Mouse (Mus musculus) ES-Bruce4 (cell line): ENCODE results near the gene Pah. TPM values are rescaled to one million over a fixed set of nuclear protein-coding genes. Genes with fewer than 3 reads are reported as not detected.

ENCODE experiments used
- H3K27ac ChIP-seq: 2 replicates; pipeline ENCODE4 v1.5.1; 2012; ENCODE audit warnings: low read length, inconsistent platforms; ENCODE audit not compliant: insufficient read depth
- H3K27me3 ChIP-seq: 2 replicates; pipeline ENCODE4 v1.6.1; 2012; ENCODE audit warnings: mild to moderate bottlenecking, low read length, inconsistent platforms; ENCODE audit not compliant: control insufficient read depth, poor library complexity, insufficient read depth, severe bottlenecking
- H3K36me3 ChIP-seq: 2 replicates; pipeline ENCODE4 v1.6.1; 2012; ENCODE audit warnings: inconsistent platforms, mild to moderate bottlenecking, low read length, moderate library complexity; ENCODE audit not compliant: control insufficient read depth, poor library complexity, insufficient read depth, severe bottlenecking
- H3K4me1 ChIP-seq: one replicate; pipeline ENCODE4 v1.8.1; 2011; ENCODE audit warnings: low read length; ENCODE audit not compliant: control insufficient read depth, insufficient read depth
- H3K4me3 ChIP-seq: 2 replicates; pipeline ENCODE4 v1.5.1; 2011; ENCODE audit warnings: low read depth, mild to moderate bottlenecking, low read length
- H3K9ac ChIP-seq: 2 replicates; pipeline ENCODE4 v1.6.1; 2012; ENCODE audit warnings: low read depth, mild to moderate bottlenecking, inconsistent platforms; ENCODE audit not compliant: poor library complexity, severe bottlenecking
- H3K9me3 ChIP-seq: replicated peaks from 2 replicates; pipeline ENCODE4 v1.6.1; 2012; ENCODE audit warnings: mild to moderate bottlenecking, low read length, inconsistent platforms; ENCODE audit not compliant: control insufficient read depth, poor library complexity, insufficient read depth, severe bottlenecking
- CTCF ChIP-seq: IDR thresholded peaks from one replicate; pipeline ENCODE4 v1.8.1; 2011; ENCODE audit warnings: low read depth, low read length
- EP300 ChIP-seq: IDR thresholded peaks from 2 replicates; pipeline ENCODE4 v1.6.1; 2011; ENCODE audit warnings: low read depth, low read length; ENCODE audit not compliant: insufficient read depth
- POLR2A ChIP-seq: IDR thresholded peaks from one replicate; pipeline ENCODE4 v1.8.1; 2011; ENCODE audit warnings: low read length; ENCODE audit not compliant: insufficient read depth
- polyA plus RNA-seq: library from polyadenylated mRNA; stranded (reverse); fragments of >200 nt; gene quantifications from 2 replicates; pipeline ENCODE4 v1.2.4, GENCODE M21; 2011; ENCODE audit warnings: low read depth; ENCODE audit not compliant: missing spikeins, insufficient read depth, insufficient read length

The Pah gene
- polyA plus RNA-seq = not detected in 2 replicates

DNA sequence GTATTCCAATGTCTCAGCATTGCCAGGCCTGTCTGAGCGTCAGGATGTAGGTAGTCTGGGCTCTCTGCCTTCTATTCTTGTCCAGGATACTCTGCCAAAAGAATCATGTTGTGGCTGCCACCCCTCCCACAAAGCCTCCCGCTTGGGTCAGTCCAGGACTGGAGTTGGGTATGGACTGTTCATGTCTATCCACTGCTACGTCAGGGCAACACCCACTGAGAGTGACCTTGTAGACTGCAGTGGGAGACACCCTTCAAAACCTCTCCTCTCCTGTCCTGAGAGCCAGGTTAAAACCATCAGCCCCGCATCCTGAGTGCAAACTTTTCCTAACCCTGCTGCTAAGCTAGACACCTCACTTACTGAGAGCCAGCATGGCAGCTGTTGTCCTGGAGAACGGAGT, at the start of gene Pah:
Pah (plus strand) TSS at position 150 of the 400 bp plus-strand sequence.
- TF ChIP-seq EP300 (no peak), CTCF (no peak), POLR2A (no peak)
- no peaks in the 10 kb centered on the region for H3K9me3 ChIP-seq
- no peaks in the 10 kb centered on the region for H3K27me3 ChIP-seq
- no peak within 1 kb of the TSS for H3K27ac ChIP-seq
- H3K9ac ChIP-seq = no peak within 1 kb of the TSS
- no peaks in the 10 kb centered on the region for H3K36me3 ChIP-seq
- no peaks in the 10 kb centered on the region for H3K4me1 ChIP-seq
- H3K4me3 ChIP-seq = no peak within 1 kb of the TSS

DNA sequence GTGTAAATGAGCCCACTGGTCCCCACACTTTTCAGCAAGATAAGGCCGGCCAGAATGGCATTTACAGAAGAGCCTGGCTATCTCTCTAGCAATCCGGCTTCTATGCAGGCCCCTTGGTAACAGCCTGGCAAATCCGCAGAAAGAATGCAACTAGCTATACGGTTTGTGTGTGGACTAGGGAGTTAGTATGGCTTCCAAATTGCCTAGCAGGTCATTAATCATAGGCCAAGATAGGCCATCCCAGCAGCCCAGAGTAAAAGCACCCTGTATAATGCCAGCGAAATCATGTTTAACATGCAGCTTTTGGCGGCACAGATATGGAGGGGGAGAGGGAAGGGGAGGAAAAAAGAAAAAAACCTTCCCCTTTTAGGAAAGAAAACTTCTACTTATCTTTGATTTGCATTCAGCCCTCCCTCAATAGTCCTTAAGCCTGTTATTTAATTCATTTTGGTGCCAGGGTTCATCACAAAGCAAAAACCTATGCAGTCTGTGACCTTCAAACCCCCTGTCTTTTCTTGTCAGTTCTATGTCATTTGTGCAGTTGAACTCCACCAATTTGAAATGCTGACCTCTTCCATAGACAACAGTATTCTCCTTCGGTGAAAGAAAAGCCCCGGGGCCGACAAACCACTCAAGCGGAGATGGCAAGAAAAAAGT, 48.0 kb upstream of the Pah start:
- no peak overlapping the region for H3K27ac ChIP-seq
- H3K4me1 ChIP-seq = no peaks in the 10 kb centered on the region

DNA sequence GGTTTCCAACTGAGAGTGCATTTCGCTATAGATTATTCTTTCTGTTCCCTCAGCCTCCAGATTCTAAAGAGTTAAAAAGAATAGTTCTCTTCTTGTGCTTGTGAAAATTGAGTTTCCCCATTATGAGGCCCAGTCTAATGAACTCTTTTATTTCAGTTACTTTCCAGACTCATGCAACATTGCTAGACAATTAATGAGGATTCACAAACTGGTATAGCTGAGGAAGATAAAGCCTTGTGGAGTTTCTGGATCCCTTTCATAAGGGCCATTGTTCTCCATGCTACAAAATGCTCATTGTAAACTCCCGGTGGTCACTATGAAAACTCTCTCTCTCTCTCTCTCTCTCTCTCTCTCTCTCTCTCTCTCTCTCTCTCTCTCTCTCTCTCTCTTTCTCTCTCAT, 46.6 kb upstream of the Pah start:
- no peaks in the 10 kb centered on the region for H3K9me3 ChIP-seq
- no peak overlapping the region for H3K27ac ChIP-seq

More for the DNA sequence above, 48.0 kb upstream of the Pah start:
- no peaks in the 10 kb centered on the region for H3K9me3 ChIP-seq
- no peak overlapping the region for H3K4me3 ChIP-seq
- H3K9ac ChIP-seq = no peak overlapping the region
- H3K27me3 ChIP-seq = no peaks in the 10 kb centered on the region
- no peak for TF ChIP-seq EP300
- no peak for TF ChIP-seq POLR2A
- TF ChIP-seq CTCF = no peak
- H3K36me3 ChIP-seq = no peaks in the 10 kb centered on the region

DNA sequence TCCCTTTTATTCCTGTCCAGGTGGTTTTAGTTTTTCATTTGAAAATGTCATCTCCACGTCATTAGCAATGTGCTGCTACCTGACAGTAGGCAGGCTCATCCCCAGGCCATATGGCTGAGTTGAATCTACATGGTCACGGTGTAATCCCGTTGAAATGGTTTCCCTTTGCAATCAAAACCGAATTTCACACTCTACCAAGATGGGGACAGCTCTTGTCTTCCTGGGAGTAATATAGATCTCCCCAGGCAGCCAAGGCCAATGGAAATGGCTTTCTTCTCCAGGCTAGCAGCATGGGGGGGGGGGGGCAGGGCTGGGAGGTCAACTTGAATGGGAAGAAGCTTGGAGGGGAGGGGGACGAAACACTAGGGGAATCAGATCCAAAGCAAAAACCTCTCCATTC, 43.7 kb upstream of the Pah start:
- no peak overlapping the region for H3K27ac ChIP-seq
- H3K36me3 ChIP-seq = no peaks in the 10 kb centered on the region
- H3K9me3 ChIP-seq = no peaks in the 10 kb centered on the region
- H3K27me3 ChIP-seq = no peaks in the 10 kb centered on the region; the same call in 1 of the 2 replicates
- no peaks in the 10 kb centered on the region for H3K4me1 ChIP-seq
- H3K4me3 ChIP-seq = no peak overlapping the region
- H3K9ac ChIP-seq = no peak overlapping the region
- TF ChIP-seq EP300 (no peak), POLR2A (no peak), CTCF (no peak)

More for the DNA sequence above, 46.6 kb upstream of the Pah start:
- Histone ChIP-seq H3K36me3 (no peaks in the 10 kb centered on the region), H3K4me1 (no peaks in the 10 kb centered on the region), H3K4me3 (no peak overlapping the region), H3K27me3 (no peaks in the 10 kb centered on the region), H3K9ac (no peak overlapping the region)
- TF ChIP-seq POLR2A (no peak), EP300 (no peak), CTCF (no peak)

DNA sequence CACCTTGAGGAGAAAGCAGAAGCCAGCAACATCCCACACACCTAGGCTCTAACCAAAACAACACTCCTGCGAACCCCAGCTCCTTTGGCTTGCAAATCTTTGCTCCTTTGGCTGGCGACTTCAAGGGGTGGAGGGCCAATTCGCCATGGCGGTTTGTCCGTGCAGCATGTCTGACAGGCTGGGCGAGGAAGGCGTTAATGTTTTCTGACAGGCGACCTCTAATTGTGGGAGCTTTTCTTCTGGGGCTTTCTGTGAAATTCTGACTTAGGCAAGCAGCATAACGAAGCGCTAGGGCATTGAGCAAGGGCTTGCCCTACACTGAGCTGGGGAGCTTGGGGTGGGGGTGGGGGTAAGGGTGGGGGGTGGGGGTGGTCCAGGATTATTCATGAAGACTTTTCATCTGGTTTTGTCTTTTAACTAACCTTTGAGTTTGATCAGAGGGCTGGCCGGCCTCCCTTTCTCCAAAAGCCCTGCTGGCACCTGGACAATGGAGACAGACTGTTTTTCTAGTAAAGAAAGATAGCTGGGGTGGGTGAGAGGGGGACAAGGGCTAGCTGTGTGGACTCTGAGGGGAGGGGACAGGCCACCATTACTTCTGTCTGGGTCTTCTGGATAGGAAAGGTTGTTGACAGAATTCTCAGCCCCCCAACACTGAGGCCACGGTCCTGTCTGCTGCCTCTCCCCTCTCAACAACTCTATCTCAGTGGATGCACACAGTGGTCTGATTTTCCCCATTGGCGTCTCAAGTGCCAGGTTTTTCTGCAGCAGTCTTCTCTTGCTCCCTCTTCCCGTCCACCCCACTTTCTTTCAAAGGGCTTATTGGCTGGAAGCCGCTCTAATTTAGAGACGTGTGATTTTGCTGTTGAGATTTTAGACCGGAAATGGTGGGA, 36.5 kb upstream of the Pah start:
- Histone ChIP-seq H3K4me1 (no peaks in the 10 kb centered on the region), H3K9ac (no peak overlapping the region), H3K36me3 (no peaks in the 10 kb centered on the region), H3K9me3 (no peaks in the 10 kb centered on the region), H3K27ac (no peak overlapping the region), H3K27me3 (peaks cover 4% of the 10 kb centered on the region), H3K4me3 (no peak overlapping the region)
- TF ChIP-seq POLR2A (no peak), EP300 (no peak), CTCF (no peak)
